Mouse (Mus musculus): ENCODE data around the gene Gm9918.

DNA sequence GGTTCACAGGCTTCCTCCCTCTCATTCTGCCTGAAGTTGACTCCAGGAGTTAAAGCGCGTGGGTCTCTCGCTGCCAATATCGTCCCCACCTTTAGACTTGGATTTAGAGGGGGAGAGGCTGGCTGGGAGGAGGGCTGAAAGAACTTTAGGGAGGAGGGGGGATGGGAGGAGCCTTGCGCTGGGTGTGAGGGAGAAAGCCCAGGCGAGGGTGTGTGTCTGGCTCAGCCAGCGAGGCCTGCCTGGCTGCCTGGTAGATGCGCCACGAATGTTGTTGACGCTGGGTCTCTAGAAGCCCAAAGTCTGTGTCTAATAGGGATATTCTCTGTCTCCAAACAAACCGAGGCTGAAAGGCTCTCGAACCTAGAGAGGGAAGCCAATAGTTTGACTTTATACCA is 12.3 kb upstream of the Gm9918 start:
- no peak for TF ChIP-seq POLR2A (IDR thresholded peaks at IDR 0.05; ENCODE audit: low read depth, low read length)
- no peak for TF ChIP-seq CTCF (IDR thresholded peaks at IDR 0.05; ENCODE audit: extremely low read depth, insufficient read depth, insufficient read length, insufficient replicate concordance)
